Comparison of ENCODE assay signal across 15 mouse cellular contexts in the genomic region with DNA sequence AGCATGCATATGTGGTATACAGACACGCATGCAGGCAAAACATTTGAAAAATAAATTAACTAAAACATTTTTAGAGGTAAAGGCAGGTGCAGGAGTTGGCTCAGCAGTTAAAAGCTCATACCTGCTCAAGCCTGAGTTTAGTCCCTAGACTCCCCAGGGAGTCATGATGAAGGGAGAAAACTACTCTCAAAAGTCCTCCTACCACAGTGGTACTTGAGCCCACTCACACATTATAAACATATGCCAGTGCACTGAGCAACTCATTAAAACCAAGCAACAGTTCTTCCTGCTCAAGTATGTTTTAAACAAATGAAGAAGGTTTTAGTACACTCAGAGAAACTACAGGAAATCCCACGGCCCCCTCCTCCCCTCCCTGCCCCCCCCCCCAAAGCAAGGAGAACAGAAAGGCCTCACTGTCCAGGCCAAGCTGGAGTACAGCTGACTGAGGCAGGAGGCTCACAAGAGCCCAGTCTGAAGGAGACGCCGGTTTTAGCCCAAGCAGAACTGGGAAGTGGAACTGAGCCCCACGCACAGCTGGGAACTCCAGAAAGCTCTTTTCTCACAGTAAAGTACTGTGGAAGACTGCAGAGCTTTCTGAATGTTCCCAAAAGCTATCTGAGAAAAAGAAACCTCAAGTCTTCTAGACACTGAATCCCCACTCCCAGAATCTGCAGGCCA. TPM values are rescaled to one million over a fixed set of nuclear protein-coding genes. Genes with fewer than 3 reads are reported as not detected.
A peak's percentile ranks its signal among the peaks of the same experiment; 100 is the strongest.
DNase-seq lines count a peak whose midpoint lies in the region; ATAC-seq lines count a peak whose summit lies in the region.
"Had no signal": no experiment of that assay in that cellular context is flagged by ENCODE, and none has a peak within 500 bp of the region (broad histone marks: within the 10 kb centered on the region; RNA-seq: fewer than 3 reads in every experiment).

No protein-coding gene starts in this region.

- H3K27me3 ChIP-seq in embryonic facial prominence, embryonic 12.5 days, result no peaks in the 10 kb centered on the region
- H3K27me3 ChIP-seq in embryonic facial prominence, embryonic 10.5 days (replicated peaks; ENCODE audit: low read depth, poor library complexity, severe bottlenecking), result no peaks in the 10 kb centered on the region
- no peaks in the 10 kb centered on the region for H3K27me3 ChIP-seq in splenic B cell, adult 2 months (ENCODE audit: control insufficient read depth, insufficient read depth, low read length, poor library complexity, severe bottlenecking)
- H3K27me3 ChIP-seq in forebrain, embryonic 11.5 days (ENCODE audit: control insufficient read depth, insufficient read depth, low read length), result no peaks in the 10 kb centered on the region
- H3K27me3 ChIP-seq: hindbrain, embryonic 13.5 days; liver, embryonic 13.5 days; Patski had no signal

- 0 out of 2 replicates have a peak overlapping the region, but pooled peaks have one; percentile 30 for H3K27ac ChIP-seq in embryonic facial prominence, embryonic 12.5 days
- H3K27ac ChIP-seq in embryonic facial prominence, embryonic 10.5 days (replicated peaks), result no peak overlapping the region
- no peak overlapping the region for H3K27ac ChIP-seq in forebrain, embryonic 11.5 days (ENCODE audit: low read depth, low read length)
- H3K27ac ChIP-seq: hindbrain, embryonic 13.5 days; liver, embryonic 13.5 days had no signal

- WGBS in embryonic facial prominence, embryonic 12.5 days, result 46% methylated on average over 5 of the region's 5 CpGs
- 67% methylated on average over 5 of the region's 5 CpGs for WGBS in embryonic facial prominence, embryonic 10.5 days
- WGBS in forebrain, embryonic 11.5 days, result 74% methylated on average over 5 of the region's 5 CpGs

- H3K36me3 ChIP-seq in embryonic facial prominence, embryonic 12.5 days, result no peaks in the 10 kb centered on the region
- peaks cover 7% of the 10 kb centered on the region; the same call in 1 of the 2 replicates for H3K36me3 ChIP-seq in embryonic facial prominence, embryonic 10.5 days (replicated peaks)
- no peaks in the 10 kb centered on the region for H3K36me3 ChIP-seq in splenic B cell, adult 2 months (ENCODE audit: control insufficient read depth, insufficient read depth, low read length, poor library complexity, severe bottlenecking)
- no peaks in the 10 kb centered on the region; the same call in 1 of the 2 replicates for H3K36me3 ChIP-seq in forebrain, embryonic 11.5 days (ENCODE audit: control insufficient read depth, insufficient read depth, low read length)
- H3K36me3 ChIP-seq: liver, embryonic 13.5 days had no signal

- no peak for ATAC-seq in embryonic facial prominence, embryonic 12.5 days (ENCODE audit: insufficient number of reproducible peaks, insufficient read depth, low FRiP score, low TSS enrichment)
- no peak for ATAC-seq in forebrain, embryonic 11.5 days (replicated peaks; ENCODE audit: low FRiP score)
- ATAC-seq: Patski had no signal

- H3K9ac ChIP-seq in embryonic facial prominence, embryonic 12.5 days, result no peak overlapping the region
- H3K9ac ChIP-seq in forebrain, embryonic 11.5 days (ENCODE audit: low read length), result no peak overlapping the region
- H3K9ac ChIP-seq: hindbrain, embryonic 13.5 days; liver, embryonic 13.5 days had no signal

- DNase-seq in embryonic facial prominence, embryonic 10.5 days (ENCODE audit: low spot score), result no peak
- DNase-seq in left cerebral cortex, adult 18-20 months (ENCODE audit: low spot score in 2 of 2), result peak; percentile 44 to 59
- DNase-seq in left cerebral cortex, adult 8-10 months (ENCODE audit: low spot score in 2 of 2), result no peak
- peak; percentile 19 for DNase-seq in thymus, postnatal 0 days (ENCODE audit: low spot score)
- no peak for DNase-seq in thymus, postnatal 10 days (ENCODE audit: low spot score in 2 of 2)
- peak; percentile 55 for DNase-seq in splenic B cell, adult 2 months (ENCODE audit: low read depth, low spot score)
- no peak for DNase-seq in forebrain, embryonic 11.5 days (ENCODE audit: low spot score)
- DNase-seq: kidney, postnatal 36 days; liver, embryonic 13.5 days had no signal

- no peak overlapping the region for H3K4me3 ChIP-seq in embryonic facial prominence, embryonic 12.5 days
- no peak overlapping the region for H3K4me3 ChIP-seq in embryonic facial prominence, embryonic 10.5 days
- no peak overlapping the region for H3K4me3 ChIP-seq in forebrain, embryonic 11.5 days (ENCODE audit: low read depth, low read length)
- H3K4me3 ChIP-seq: hindbrain, embryonic 13.5 days; liver, embryonic 13.5 days; myocyte had no signal

- no peaks in the 10 kb centered on the region for H3K4me1 ChIP-seq in embryonic facial prominence, embryonic 12.5 days
- no peaks in the 10 kb centered on the region for H3K4me1 ChIP-seq in embryonic facial prominence, embryonic 10.5 days
- H3K4me1 ChIP-seq in forebrain, embryonic 11.5 days (replicated peaks; ENCODE audit: control insufficient read depth, insufficient read depth, low read length), result no peaks in the 10 kb centered on the region

- no peaks in the 10 kb centered on the region for H3K9me3 ChIP-seq in embryonic facial prominence, embryonic 12.5 days
- H3K9me3 ChIP-seq in embryonic facial prominence, embryonic 10.5 days, result no peaks in the 10 kb centered on the region
- H3K9me3 ChIP-seq in forebrain, embryonic 11.5 days (ENCODE audit: control insufficient read depth, low read length), result no peaks in the 10 kb centered on the region
- H3K9me3 ChIP-seq: hindbrain, embryonic 13.5 days; liver, embryonic 13.5 days had no signal

- no peak overlapping the region for H3K4me2 ChIP-seq in embryonic facial prominence, embryonic 12.5 days (replicated peaks)
- no peak overlapping the region for H3K4me2 ChIP-seq in forebrain, embryonic 11.5 days (ENCODE audit: low read depth, low read length, severe bottlenecking)
- H3K4me2 ChIP-seq: hindbrain, embryonic 13.5 days; liver, embryonic 13.5 days had no signal

RNA-seq across cellular contexts. Expression of a gene that starts 13.2 kb away (rescaled TPM):
- polyA plus RNA-seq in embryonic facial prominence, embryonic 12.5 days (2016; fragmentation: Nextera tagmentation; extraction: Ambion mirVana), result 81.3 and 84.3 TPM in 2 replicates
- 105 and 112 TPM in 2 replicates for polyA plus RNA-seq in embryonic facial prominence, embryonic 10.5 days (2016; fragmentation: Nextera tagmentation; extraction: Ambion mirVana)
- total RNA-seq in left cerebral cortex, adult 18-20 months (2021), result 100 to 1,000 TPM; 201 to 208 TPM
- total RNA-seq in left cerebral cortex, adult 8-10 months (2022), result 100 to 1,000 TPM; 148 to 169 (median 157) TPM
- polyA plus RNA-seq in thymus, postnatal 0 days (2015; fragmentation: Nextera tagmentation; extraction: Ambion mirVana), result 213 and 218 TPM in 2 replicates
- polyA plus RNA-seq in forebrain, embryonic 11.5 days (2014; fragmentation: Nextera tagmentation; extraction: Ambion mirVana), result 187 and 199 TPM in 2 replicates

RNA-seq across cellular contexts. Expression of a gene that starts 36.4 kb away (rescaled TPM):
- 0.28 and 0.41 TPM in 2 replicates for polyA plus RNA-seq in embryonic facial prominence, embryonic 12.5 days (2016; fragmentation: Nextera tagmentation; extraction: Ambion mirVana)
- polyA plus RNA-seq in embryonic facial prominence, embryonic 10.5 days (2016; fragmentation: Nextera tagmentation; extraction: Ambion mirVana), result not detected in 2 replicates
- not detected for total RNA-seq in left cerebral cortex, adult 18-20 months (2021)
- total RNA-seq in left cerebral cortex, adult 8-10 months (2022), result not detected
- polyA plus RNA-seq in thymus, postnatal 0 days (2015; fragmentation: Nextera tagmentation; extraction: Ambion mirVana), result 8.7 and 12.5 TPM in 2 replicates
- 0.36 TPM in 1 of 2 replicates, not detected in the other for polyA plus RNA-seq in forebrain, embryonic 11.5 days (2014; fragmentation: Nextera tagmentation; extraction: Ambion mirVana)
- total RNA-seq: gastrocnemius, adult 8-10 months had no signal
- polyA plus RNA-seq: embryonic facial prominence, embryonic 11.5 days; hindbrain, embryonic 13.5 days; myocyte had no signal

Comparison
In these comparisons a context has a peak if more than half of its experiments do, and no peak if none do; other contexts are left out.
1. DNase-seq: peak in left cerebral cortex, adult 18-20 months (2 of 2), thymus, postnatal 0 days (single experiment) and splenic B cell, adult 2 months (single experiment); none in embryonic facial prominence, embryonic 10.5 days (single experiment), left cerebral cortex, adult 8-10 months (0 of 2), thymus, postnatal 10 days (0 of 2) and forebrain, embryonic 11.5 days (single experiment).